Mouse (Mus musculus) activated CD4-positive, CD25-positive, alpha-beta regulatory T cell (primary cell): ENCODE results near the gene Cldn34d. TPM values are rescaled to one million over a fixed set of nuclear protein-coding genes. Genes with fewer than 3 reads are reported as not detected.

Source experiments
- polyA plus RNA-seq, 2 experiments: library from polyadenylated mRNA; unstranded; fragments of 100-300 nt; shearing (Covaris generic); gene quantifications; one replicate each; pipeline ENCODE4 v1.2.1; 2017

Gene Cldn34d
- polyA plus RNA-seq = not detected

GRCm38 (mm10) chrX:76602824-76603223, at the start of gene Cldn34d:
Cldn34d (minus strand) TSS chrX:76602924.

Other genes with a start within 250 kb of the Cldn34d start
- under 1 TPM in 1 of 2 experiments, not detected in 1; 0.26 TPM for gene Cldn34b4, start 209.6 kb downstream of the Cldn34d start, polyA plus RNA-seq